Comparison of ENCODE assay signal across 17 mouse cellular contexts in genomic region chr11:79089756-79090155, GRCm38 (mm10). TPM values are rescaled to one million over a fixed set of nuclear protein-coding genes. Genes with fewer than 3 reads are reported as not detected.
DNase-seq lines count a peak whose midpoint lies in the region; ATAC-seq and TF ChIP-seq lines count a peak whose summit lies in the region.
"Had no signal": no experiment of that assay in that cellular context is flagged by ENCODE, and none has a peak within 500 bp of the region (broad histone marks: within the 10 kb centered on the region; RNA-seq: fewer than 3 reads in every experiment).

No protein-coding gene starts in this region.

- H3K9ac ChIP-seq in heart, embryonic 12.5 days: 0 out of 2 replicates have a peak overlapping the region, but pooled peaks have one; percentile 17
- H3K9ac ChIP-seq in limb, embryonic 13.5 days: no peak overlapping the region
- H3K9ac ChIP-seq in stomach, embryonic 16.5 days (ENCODE audit: low read length): no peak overlapping the region
- H3K9ac ChIP-seq in stomach, postnatal 0 days (ENCODE audit: low read length): no peak overlapping the region
- H3K9ac ChIP-seq: limb, embryonic 12.5 days had no signal

- TF ChIP-seq CTCF in stomach, postnatal 0 days (IDR thresholded peaks at IDR 0.05; ENCODE audit: low read depth): no peak

- H3K9me3 ChIP-seq in heart, embryonic 12.5 days (replicated peaks): no peaks in the 10 kb centered on the region
- H3K9me3 ChIP-seq in limb, embryonic 13.5 days: no peaks in the 10 kb centered on the region
- no peaks in the 10 kb centered on the region for H3K9me3 ChIP-seq in limb, embryonic 10.5 days (replicated peaks)
- H3K9me3 ChIP-seq in stomach, embryonic 16.5 days (replicated peaks; ENCODE audit: control insufficient read depth, low read length): no peaks in the 10 kb centered on the region
- no peaks in the 10 kb centered on the region for H3K9me3 ChIP-seq in stomach, postnatal 0 days (ENCODE audit: control insufficient read depth, low read length)
- H3K9me3 ChIP-seq: limb, embryonic 12.5 days had no signal

- H3K36me3 ChIP-seq in heart, embryonic 12.5 days: no peaks in the 10 kb centered on the region
- no peaks in the 10 kb centered on the region for H3K36me3 ChIP-seq in limb, embryonic 13.5 days
- no peaks in the 10 kb centered on the region for H3K36me3 ChIP-seq in limb, embryonic 10.5 days
- H3K36me3 ChIP-seq in stomach, embryonic 16.5 days (ENCODE audit: control insufficient read depth, insufficient read depth, low read length): no peaks in the 10 kb centered on the region
- H3K36me3 ChIP-seq in stomach, postnatal 0 days (ENCODE audit: control insufficient read depth, insufficient read depth, low read length): no peaks in the 10 kb centered on the region; the same call in 1 of the 2 replicates
- H3K36me3 ChIP-seq: limb, embryonic 12.5 days had no signal

- no peak overlapping the region for H3K4me3 ChIP-seq in heart, embryonic 12.5 days
- no peak overlapping the region for H3K4me3 ChIP-seq in limb, embryonic 13.5 days
- H3K4me3 ChIP-seq in limb, embryonic 10.5 days: no peak overlapping the region
- H3K4me3 ChIP-seq in stomach, embryonic 16.5 days (replicated peaks; ENCODE audit: low read length): no peak overlapping the region
- no peak overlapping the region for H3K4me3 ChIP-seq in stomach, postnatal 0 days (ENCODE audit: low read depth, low read length)
- H3K4me3 ChIP-seq: erythroblast, embryonic 14.5 days; limb, embryonic 12.5 days; myocyte had no signal

- ATAC-seq in heart, embryonic 12.5 days (ENCODE audit: insufficient number of reproducible peaks, low FRiP score): no peak
- ATAC-seq in limb, embryonic 13.5 days (ENCODE audit: low FRiP score, low read depth): no peak
- no peak for ATAC-seq in stomach, embryonic 16.5 days (ENCODE audit: insufficient read depth, low FRiP score)
- no peak for ATAC-seq in stomach, postnatal 0 days (ENCODE audit: low FRiP score, low TSS enrichment)
- ATAC-seq: activated CD4-positive, CD25-positive, alpha-beta regulatory T cell, adult 4 months; CD4-positive, CD25-positive, alpha-beta regulatory T cell, adult 4 months had no signal

- H3K4me1 ChIP-seq in heart, embryonic 12.5 days (replicated peaks): peaks cover 72% of the 10 kb centered on the region
- peaks cover 25% of the 10 kb centered on the region for H3K4me1 ChIP-seq in limb, embryonic 13.5 days
- peaks cover 16% of the 10 kb centered on the region for H3K4me1 ChIP-seq in limb, embryonic 10.5 days
- peaks cover 22% of the 10 kb centered on the region for H3K4me1 ChIP-seq in stomach, embryonic 16.5 days (ENCODE audit: control insufficient read depth, insufficient read depth, low read length)
- peaks cover 10% of the 10 kb centered on the region for H3K4me1 ChIP-seq in stomach, postnatal 0 days (replicated peaks; ENCODE audit: control insufficient read depth, insufficient read depth)

- WGBS in heart, embryonic 12.5 days: 77% methylated on average over 1 of the region's 1 CpGs
- 59% methylated on average over 1 of the region's 1 CpGs for WGBS in limb, embryonic 13.5 days
- WGBS in limb, embryonic 10.5 days: 92% methylated on average over 1 of the region's 1 CpGs
- 63% methylated on average over 1 of the region's 1 CpGs for WGBS in stomach, embryonic 16.5 days
- WGBS in stomach, postnatal 0 days: 39% methylated on average over 1 of the region's 1 CpGs

- no peak for TF ChIP-seq EP300 in stomach, postnatal 0 days (optimal IDR thresholded peaks at IDR 0.05)

- no peak for DNase-seq in heart, adult 18-20 months
- no peak for DNase-seq in limb, embryonic 10.5 days (ENCODE audit: low spot score)
- no peak for DNase-seq in stomach, postnatal 0 days (ENCODE audit: low spot score)
- no peak for DNase-seq in embryo, embryonic 9.5 days (ENCODE audit: extremely low spot score)
- no peak for DNase-seq in urinary bladder, postnatal 14 days (ENCODE audit: low spot score)
- DNase-seq: cerebellum, adult 18-20 months; layer of hippocampus, postnatal 36 days; lung, postnatal 36 days had no signal

- no peak overlapping the region for H3K4me2 ChIP-seq in heart, embryonic 12.5 days
- H3K4me2 ChIP-seq in limb, embryonic 13.5 days (replicated peaks): no peak overlapping the region
- H3K4me2 ChIP-seq in stomach, embryonic 16.5 days (ENCODE audit: low read depth, low read length): no peak overlapping the region
- no peak overlapping the region for H3K4me2 ChIP-seq in stomach, postnatal 0 days (replicated peaks; ENCODE audit: low read depth)
- H3K4me2 ChIP-seq: limb, embryonic 12.5 days had no signal

- H3K27me3 ChIP-seq in heart, embryonic 12.5 days (replicated peaks): no peaks in the 10 kb centered on the region
- no peaks in the 10 kb centered on the region for H3K27me3 ChIP-seq in limb, embryonic 13.5 days
- H3K27me3 ChIP-seq in limb, embryonic 10.5 days (ENCODE audit: low read depth, poor library complexity, severe bottlenecking): no peaks in the 10 kb centered on the region
- H3K27me3 ChIP-seq in stomach, embryonic 16.5 days (ENCODE audit: control insufficient read depth, insufficient read depth, low read length): no peaks in the 10 kb centered on the region
- H3K27me3 ChIP-seq in stomach, postnatal 0 days (ENCODE audit: control insufficient read depth, insufficient read depth, low read length): no peaks in the 10 kb centered on the region
- H3K27me3 ChIP-seq: limb, embryonic 12.5 days had no signal

- peak overlapping the region; percentile 62; the same call in 1 of the 2 replicates for H3K27ac ChIP-seq in heart, embryonic 12.5 days (ENCODE audit: poor library complexity, severe bottlenecking)
- peak overlapping the region; percentile 22; the same call in 1 of the 2 replicates for H3K27ac ChIP-seq in limb, embryonic 13.5 days
- H3K27ac ChIP-seq in limb, embryonic 10.5 days: no peak overlapping the region
- 0 out of 2 replicates have a peak overlapping the region, but pooled peaks have one; percentile 0 for H3K27ac ChIP-seq in stomach, embryonic 16.5 days (ENCODE audit: low read length)
- H3K27ac ChIP-seq in stomach, postnatal 0 days (replicated peaks): no peak overlapping the region; the same call in 1 of the 2 replicates
- H3K27ac ChIP-seq: kidney, postnatal 0 days; limb, embryonic 12.5 days had no signal

RNA-seq across cellular contexts. Expression of gene Ksr1, which starts 56.5 kb away (rescaled TPM):
- polyA plus RNA-seq in heart, embryonic 12.5 days (2016; fragmentation: Nextera tagmentation; extraction: Ambion mirVana): 3.3 and 3.5 TPM in 2 replicates
- total RNA-seq in heart, adult 18-20 months (2021): 1 to 10 TPM; 5.7 to 5.8 TPM
- 3.7 and 4.2 TPM in 2 replicates for polyA plus RNA-seq in limb, embryonic 13.5 days (2015; fragmentation: Nextera tagmentation; extraction: Ambion mirVana)
- polyA plus RNA-seq in limb, embryonic 10.5 days (2016; fragmentation: Nextera tagmentation; extraction: Ambion mirVana): 1.0 and 1.3 TPM in 2 replicates
- polyA plus RNA-seq in stomach, embryonic 16.5 days (2015; fragmentation: Nextera tagmentation; extraction: Ambion mirVana): 2.1 and 3.2 TPM in 2 replicates
- 0.67 and 0.94 TPM in 2 replicates for polyA plus RNA-seq in stomach, postnatal 0 days (2015; fragmentation: Nextera tagmentation; extraction: Ambion mirVana)

Comparison
In these comparisons a context has a peak if more than half of its experiments do, and no peak if none do; other contexts are left out.
1. H3K27ac ChIP-seq: peak in heart, embryonic 12.5 days (single experiment), limb, embryonic 13.5 days (single experiment) and stomach, embryonic 16.5 days (single experiment); none in limb, embryonic 10.5 days (single experiment) and stomach, postnatal 0 days (single experiment).